Mouse (Mus musculus): Measurements from ENCODE around the gene Ablim1. TPM values are rescaled to one million over a fixed set of nuclear protein-coding genes. Genes with fewer than 3 reads are reported as not detected.

Gene Ablim1
- total RNA-seq, 2 experiments from 2014 or later: 38.5 to 56.1 TPM

DNA sequence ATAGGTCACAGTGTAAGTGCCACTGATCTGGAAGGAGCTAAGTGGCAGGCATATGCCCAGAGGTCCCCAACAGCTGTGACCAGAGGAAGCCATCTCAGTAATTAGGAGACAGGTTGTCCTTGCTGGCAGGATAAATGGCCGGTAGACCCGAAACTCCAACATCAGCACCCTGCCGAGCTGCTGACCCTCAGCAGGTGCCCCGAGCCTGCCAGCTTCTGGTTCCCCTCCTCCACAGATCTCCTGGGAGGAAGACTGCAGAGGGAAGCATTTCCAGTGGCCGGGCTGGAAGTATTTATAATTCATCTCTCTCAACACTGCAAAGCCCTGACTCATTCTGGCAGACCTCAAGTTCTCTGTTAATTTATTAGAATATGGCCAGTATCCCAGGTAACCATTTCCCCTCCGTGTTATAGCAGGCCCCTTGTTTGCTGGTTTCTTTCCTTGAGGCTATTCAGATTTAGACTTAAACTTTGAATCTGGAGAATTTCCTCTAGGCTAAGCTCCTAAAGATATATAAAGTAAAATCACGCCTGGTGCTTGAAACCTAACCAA lies 93.0 kb downstream of the Ablim1 start:
- H3K4me3 ChIP-seq: no peak overlapping the region
- TF ChIP-seq CTCF (IDR thresholded peaks at IDR 0.05): no peak
- H3K27ac ChIP-seq: peak overlapping the region; percentile 25; the same call in 1 of the 2 replicates
- no peak for DNase-seq
- intact Hi-C loops (cut with DNase I): no loop called here

DNA sequence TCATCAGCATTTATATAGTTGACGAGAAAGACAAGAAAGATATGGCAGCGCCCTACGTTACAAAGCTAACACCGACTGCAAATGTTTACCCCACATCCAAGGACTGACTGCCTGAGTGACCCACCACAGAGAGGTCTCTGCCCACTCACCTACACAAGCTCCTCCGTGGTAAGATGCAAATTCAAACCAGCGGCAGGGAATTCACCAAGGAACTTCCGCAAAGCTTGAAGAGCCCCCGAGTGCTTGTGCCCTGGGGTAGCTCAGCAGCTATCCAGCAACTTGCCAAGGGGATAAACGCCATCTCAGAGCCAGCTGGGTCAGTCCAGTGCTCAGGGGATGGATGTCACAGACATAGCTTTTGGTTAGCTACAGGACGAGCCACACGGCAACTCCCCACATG lies 95.0 kb downstream of the Ablim1 start:
- no peak for TF ChIP-seq CTCF (IDR thresholded peaks at IDR 0.05)
- Histone ChIP-seq H3K27ac (no peak overlapping the region), H3K4me3 (no peak overlapping the region)
- DNase-seq: no peak
- intact Hi-C loops (cut with DNase I): no loop called here

DNA sequence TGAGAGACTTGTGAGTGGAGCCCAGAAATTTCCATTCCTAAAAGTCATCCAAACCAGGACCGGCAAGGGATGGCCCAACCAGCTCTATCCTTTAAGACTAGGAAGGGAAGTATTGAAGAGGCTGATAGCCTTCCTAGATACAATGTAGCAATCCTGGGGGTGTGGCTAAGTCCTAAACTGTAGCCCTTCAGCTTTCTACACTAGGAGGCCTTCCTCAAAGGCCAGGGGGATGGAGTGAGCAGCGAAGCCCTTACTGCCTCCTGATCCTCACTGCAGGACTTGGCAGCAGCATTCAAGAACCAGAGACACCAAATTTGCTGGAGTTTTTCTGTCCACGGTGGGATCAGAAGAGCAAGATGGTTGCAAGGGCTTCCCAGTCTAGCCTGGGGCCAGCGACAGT lies 97.6 kb downstream of the Ablim1 start:
- intact Hi-C loops (cut with DNase I): no loop called here
- TF ChIP-seq CTCF (IDR thresholded peaks at IDR 0.05): no peak
- DNase-seq: no peak
- Histone ChIP-seq H3K4me3 (no peak overlapping the region), H3K27ac (no peak overlapping the region)

DNA sequence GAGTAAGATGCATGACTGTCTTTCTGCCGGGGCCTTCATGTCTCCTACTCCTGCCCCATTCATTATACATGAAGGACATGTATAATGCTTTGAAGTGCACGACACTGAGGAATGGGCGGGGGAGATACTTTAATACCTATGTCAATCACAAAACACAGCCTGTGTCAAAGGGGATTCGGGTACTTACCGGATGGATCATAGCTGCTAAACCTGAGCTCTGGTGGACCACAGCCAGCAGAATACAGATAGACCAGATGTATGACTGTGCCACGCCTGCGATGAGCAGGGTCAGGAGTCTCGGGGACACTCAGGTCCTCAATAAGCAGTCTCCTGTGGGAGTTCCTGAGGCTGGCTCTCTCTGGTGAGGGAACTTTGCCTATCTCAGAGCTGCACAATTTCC lies 99.2 kb downstream of the Ablim1 start:
- Histone ChIP-seq H3K27ac (no peak overlapping the region), H3K4me3 (no peak overlapping the region)
- no peak for TF ChIP-seq CTCF (IDR thresholded peaks at IDR 0.05)
- no peak for DNase-seq
- intact Hi-C loops (cut with DNase I): no loop called here

DNA sequence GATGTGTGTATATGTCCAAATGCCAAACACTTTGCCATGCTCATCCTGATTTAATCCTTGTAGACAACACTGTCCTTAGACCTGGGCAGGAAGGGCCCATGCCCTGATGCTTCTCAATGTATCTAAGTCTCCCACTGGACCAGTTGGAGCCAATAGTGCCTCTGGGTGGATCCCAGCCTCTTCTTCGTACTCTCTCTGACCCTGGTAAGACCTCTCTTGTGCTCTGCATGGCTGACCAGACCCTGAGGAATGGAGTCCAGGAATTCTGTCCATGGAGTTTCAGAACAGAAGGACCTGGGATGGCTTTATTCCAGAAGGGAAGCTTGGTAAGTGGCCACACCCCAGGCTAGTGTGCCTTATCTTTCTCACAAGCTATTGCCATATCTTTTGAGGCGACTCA lies 102.3 kb downstream of the Ablim1 start:
- no peak for TF ChIP-seq CTCF (IDR thresholded peaks at IDR 0.05)
- no peak for DNase-seq
- intact Hi-C loops (cut with DNase I): no loop called here
- H3K4me3 ChIP-seq: no peak overlapping the region
- H3K27ac ChIP-seq: peak overlapping the region; percentile 67

DNA sequence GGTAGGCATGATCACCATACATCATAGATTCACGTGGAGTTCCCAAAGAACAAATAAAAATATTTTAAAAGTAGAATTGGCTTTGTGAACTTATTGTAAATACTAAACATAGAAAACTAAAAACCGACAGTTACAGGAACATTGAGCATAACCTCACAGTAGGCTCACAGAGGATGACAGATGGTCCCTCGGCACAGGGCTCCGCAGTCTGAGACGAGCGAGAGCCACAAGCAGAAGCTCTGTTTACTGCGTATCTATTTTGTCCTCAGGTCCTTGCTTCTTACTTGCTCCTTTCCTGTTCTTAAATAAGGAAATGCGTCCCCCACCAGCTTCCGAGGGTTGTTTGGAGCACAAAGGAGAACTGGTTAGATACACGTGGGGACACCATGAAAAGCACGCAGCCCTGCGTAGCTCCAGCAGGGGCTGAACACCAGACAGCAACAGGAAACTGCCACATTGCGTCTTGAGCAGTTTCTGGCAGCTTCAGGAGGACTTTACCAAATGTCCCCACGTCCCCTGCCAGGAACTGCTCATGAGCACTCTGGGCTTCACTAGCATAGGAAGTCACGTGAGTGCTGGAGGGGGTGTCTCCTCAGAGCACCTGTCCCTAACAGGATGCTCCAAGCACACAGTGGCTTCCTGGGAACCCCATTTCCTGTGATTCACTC lies 103.1 kb downstream of the Ablim1 start:
- Histone ChIP-seq H3K4me3 (no peak overlapping the region), H3K27ac (peak overlapping the region; percentile 67)
- intact Hi-C loops (cut with DNase I): no loop called here
- TF ChIP-seq CTCF (IDR thresholded peaks at IDR 0.05): peak; percentile 24; the same call in 1 of the 2 replicates
- peak; percentile 36 for DNase-seq

DNA sequence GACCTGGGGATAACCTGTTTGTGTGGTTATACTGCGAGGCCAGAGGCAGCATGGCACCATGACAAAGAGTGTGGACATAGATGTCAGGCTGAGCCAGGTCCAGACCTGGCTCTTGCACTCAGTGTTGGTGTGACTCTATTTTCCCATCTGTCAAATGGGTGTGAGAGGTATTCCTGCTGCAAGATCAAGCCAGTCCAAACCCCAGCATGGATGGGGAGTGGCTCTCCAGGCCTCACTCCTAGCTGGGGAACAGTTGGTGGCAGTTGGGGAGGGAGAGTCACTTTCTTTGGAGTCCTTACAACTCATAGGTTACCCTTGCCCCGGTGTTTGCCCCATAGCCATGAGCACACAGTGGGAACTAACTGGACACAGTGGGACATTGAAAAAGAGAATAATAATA lies 103.8 kb downstream of the Ablim1 start:
- intact Hi-C loops (cut with DNase I): no loop called here
- no peak for TF ChIP-seq CTCF (IDR thresholded peaks at IDR 0.05)
- Histone ChIP-seq H3K4me3 (no peak overlapping the region), H3K27ac (peak overlapping the region; percentile 67)
- DNase-seq: no peak

DNA sequence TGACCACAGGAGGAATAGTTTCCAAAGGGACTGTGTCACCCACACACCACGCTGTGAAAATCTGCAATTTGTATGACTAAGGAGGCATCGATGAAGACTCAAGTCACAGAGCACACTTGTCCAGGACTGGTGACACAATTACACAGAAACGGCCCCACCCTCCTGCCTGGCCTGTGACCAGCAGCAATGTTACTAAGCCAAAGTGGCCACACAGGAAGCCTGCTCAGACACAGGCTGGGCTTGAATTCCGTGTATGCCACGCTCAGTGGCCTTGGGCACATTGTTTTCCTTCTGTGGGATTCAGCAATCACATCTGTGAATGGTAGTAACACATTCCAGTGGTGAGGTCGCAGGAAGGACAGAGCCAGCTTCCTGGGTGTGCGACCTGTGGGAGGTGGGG lies 110.6 kb downstream of the Ablim1 start:
- peak overlapping the region; percentile 72 for H3K27ac ChIP-seq
- DNase-seq: peak; percentile 71
- intact Hi-C loops (cut with DNase I): no loop called here
- TF ChIP-seq CTCF (IDR thresholded peaks at IDR 0.05): no peak
- no peak overlapping the region for H3K4me3 ChIP-seq

DNA sequence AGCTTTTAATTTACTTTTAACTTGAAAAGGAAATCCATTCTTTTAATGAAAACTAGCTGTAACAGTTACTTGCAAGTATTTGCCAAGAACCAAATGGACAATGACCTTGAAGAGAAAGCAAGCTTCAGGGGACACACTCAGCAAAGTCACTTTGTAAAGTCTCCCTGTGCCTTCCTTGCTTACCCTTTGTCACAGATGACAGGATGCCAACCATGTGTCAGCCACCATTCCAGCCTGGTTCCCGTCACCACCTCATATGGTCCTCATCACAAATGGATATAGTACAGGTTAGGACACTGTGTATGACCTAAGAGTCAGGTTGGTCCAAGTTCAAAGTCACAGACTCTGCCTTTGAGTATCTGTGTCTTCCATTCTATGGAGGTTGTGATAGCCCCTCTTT lies 112.2 kb downstream of the Ablim1 start:
- intact Hi-C loops (cut with DNase I): no loop called here
- DNase-seq: no peak
- H3K4me3 ChIP-seq: no peak overlapping the region
- peak overlapping the region; percentile 4; the same call in 1 of the 2 replicates for H3K27ac ChIP-seq
- TF ChIP-seq CTCF (IDR thresholded peaks at IDR 0.05): no peak

DNA sequence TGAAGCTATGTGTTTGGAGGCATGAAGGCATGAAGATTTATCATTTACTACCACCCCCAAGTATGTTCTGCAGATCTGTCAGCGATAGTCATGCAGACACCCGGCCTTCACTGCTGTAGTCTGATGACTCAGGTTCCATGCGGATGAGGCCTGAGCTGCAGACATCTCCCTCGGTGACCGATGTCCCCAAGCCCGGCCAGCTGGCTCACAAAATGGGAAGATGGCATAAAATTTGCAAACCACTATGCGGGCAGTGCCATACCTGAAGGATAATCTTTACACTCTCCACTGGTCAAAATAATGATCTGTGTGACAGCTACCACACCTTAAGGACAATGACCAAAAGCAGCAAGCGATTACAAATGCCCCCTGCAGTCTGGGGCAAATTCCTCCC lies 113.6 kb downstream of the Ablim1 start:
- TF ChIP-seq CTCF (IDR thresholded peaks at IDR 0.05): no peak
- no peak for DNase-seq
- H3K4me3 ChIP-seq: no peak overlapping the region
- intact Hi-C loops (cut with DNase I): no loop called here
- H3K27ac ChIP-seq: peak overlapping the region; percentile 78

DNA sequence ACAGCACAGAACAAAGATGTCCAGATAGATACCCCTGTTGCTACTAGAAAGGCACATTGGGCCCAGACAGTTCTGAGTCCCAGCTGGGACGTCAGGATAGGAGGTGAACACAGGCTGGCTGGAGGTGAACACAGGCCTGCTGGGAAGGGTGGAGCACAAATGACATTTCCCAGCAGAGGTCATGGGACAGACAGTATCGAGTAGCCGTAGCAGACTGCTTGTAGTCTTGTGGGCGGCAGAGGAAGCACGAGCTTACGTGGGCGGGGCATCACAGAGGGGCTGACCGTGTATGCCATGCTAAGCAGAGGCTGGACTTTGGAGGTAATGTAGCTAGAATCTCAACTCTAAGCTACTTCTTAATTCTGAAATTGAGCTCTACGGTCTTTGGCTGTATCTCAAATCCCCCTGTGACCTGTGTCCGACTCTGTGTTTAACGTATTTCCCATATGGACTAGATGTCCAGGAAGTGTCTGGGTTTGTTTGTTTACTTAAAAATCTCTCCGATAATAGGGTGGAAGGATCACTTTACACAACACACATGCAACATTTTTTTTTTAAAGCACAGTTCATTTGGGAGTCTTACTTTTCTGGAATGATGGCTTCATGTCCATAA lies 114.1 kb downstream of the Ablim1 start:
- H3K27ac ChIP-seq: peak overlapping the region; percentile 78
- H3K4me3 ChIP-seq: no peak overlapping the region
- intact Hi-C loops (cut with DNase I): no loop called here
- DNase-seq: no peak
- TF ChIP-seq CTCF (IDR thresholded peaks at IDR 0.05): no peak

DNA sequence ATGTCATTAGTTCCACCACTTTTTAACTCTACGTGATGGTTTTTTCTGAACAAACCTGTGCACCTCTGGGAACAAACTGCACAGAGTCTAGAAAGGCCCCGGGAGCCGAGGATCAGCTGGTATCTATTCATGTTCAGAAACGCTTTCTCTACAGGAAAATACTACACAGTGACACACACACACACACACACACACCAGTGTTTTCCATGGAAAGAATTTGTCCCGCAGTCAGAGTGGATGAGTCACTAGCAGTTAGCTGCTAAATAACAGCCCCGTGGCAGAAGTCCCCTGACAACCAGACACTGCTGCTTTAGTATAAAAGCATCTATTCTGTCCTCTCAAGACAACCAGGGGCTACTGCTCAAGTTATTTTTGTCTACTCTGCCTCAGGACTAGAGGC lies 115.4 kb downstream of the Ablim1 start:
- H3K4me3 ChIP-seq: peak overlapping the region; percentile 38; the same call in 1 of the 2 replicates
- peak overlapping the region; percentile 78 for H3K27ac ChIP-seq
- no peak for DNase-seq
- TF ChIP-seq CTCF (IDR thresholded peaks at IDR 0.05): no peak
- intact Hi-C loops (cut with DNase I): loop anchor here (5.0 kb wide), 1 partner anchor 63 kb away; no protein-coding TSS in a partner anchor

DNA sequence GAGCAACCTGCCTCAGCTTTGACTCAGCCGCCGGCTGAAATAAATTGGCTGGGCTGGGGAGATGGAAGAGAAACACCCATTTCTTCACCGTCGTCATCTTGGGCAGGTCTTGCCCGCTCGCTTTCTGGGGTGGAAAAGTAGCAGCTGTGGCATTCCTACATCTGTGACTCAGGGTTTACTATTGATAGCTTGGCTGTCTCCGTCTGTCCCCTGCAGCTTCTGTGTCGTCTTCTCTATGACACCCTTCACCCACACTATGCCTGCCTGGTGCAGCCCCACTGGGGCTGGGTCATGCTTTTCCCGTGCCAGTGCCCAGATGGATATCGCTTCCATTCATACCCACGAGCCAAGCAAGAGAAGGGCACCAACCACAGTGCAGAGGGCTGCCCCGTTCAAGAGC lies 116.2 kb downstream of the Ablim1 start:
- DNase-seq: no peak
- intact Hi-C loops (cut with DNase I): loop anchor here (5.0 kb wide), 1 partner anchor 64 kb away; no protein-coding TSS in a partner anchor
- Histone ChIP-seq H3K27ac (peak overlapping the region; percentile 78), H3K4me3 (peak overlapping the region; percentile 38)
- TF ChIP-seq CTCF (IDR thresholded peaks at IDR 0.05): no peak
